Comparison of ENCODE assay signal across 19 mouse cellular contexts in genomic region chr16:10306101-10306500, GRCm38 (mm10). TPM values are rescaled to one million over a fixed set of nuclear protein-coding genes. Genes with fewer than 3 reads are reported as not detected.
DNase-seq lines count a peak whose midpoint lies in the region; ATAC-seq and TF ChIP-seq lines count a peak whose summit lies in the region.
"Had no signal": no experiment of that assay in that cellular context is flagged by ENCODE, and none has a peak within 500 bp of the region (broad histone marks: within the 10 kb centered on the region; RNA-seq: fewer than 3 reads in every experiment).

No protein-coding gene starts in this region.

- no peak for ATAC-seq in embryonic facial prominence, embryonic 14.5 days (ENCODE audit: low read depth)
- no peak for ATAC-seq in midbrain, embryonic 11.5 days (ENCODE audit: low FRiP score)
- ATAC-seq in stomach, postnatal 0 days (ENCODE audit: low FRiP score, low TSS enrichment) = no peak
- ATAC-seq: forebrain, embryonic 13.5 days; hindbrain, postnatal 0 days; midbrain, embryonic 16.5 days had no signal

- H3K4me2 ChIP-seq in embryonic facial prominence, embryonic 14.5 days (ENCODE audit: low read depth, low read length) = no peak overlapping the region
- H3K4me2 ChIP-seq in midbrain, embryonic 11.5 days = no peak overlapping the region
- no peak overlapping the region for H3K4me2 ChIP-seq in stomach, postnatal 0 days (replicated peaks; ENCODE audit: low read depth)
- H3K4me2 ChIP-seq: forebrain, embryonic 13.5 days; heart, embryonic 13.5 days; liver, embryonic 13.5 days had no signal

- TF ChIP-seq EP300 in stomach, postnatal 0 days (optimal IDR thresholded peaks at IDR 0.05) = no peak

- no peak for TF ChIP-seq CTCF in stomach, postnatal 0 days (IDR thresholded peaks at IDR 0.05; ENCODE audit: low read depth)

- peak; percentile 25 for DNase-seq in embryonic facial prominence, embryonic 14.5 days (ENCODE audit: low spot score)
- no peak for DNase-seq in embryonic facial prominence, embryonic 10.5 days (ENCODE audit: low spot score)
- peak; percentile 43 for DNase-seq in urinary bladder, postnatal 25 days (ENCODE audit: low spot score)
- DNase-seq in urinary bladder, postnatal 10 days (ENCODE audit: low spot score) = no peak
- peak; percentile 74 for DNase-seq in lung, postnatal 14 days
- no peak for DNase-seq in midbrain, embryonic 11.5 days (ENCODE audit: low spot score, missing footprints)
- no peak for DNase-seq in stomach, postnatal 0 days (ENCODE audit: low spot score)
- no peak for DNase-seq in limb, embryonic 10.5 days (ENCODE audit: low spot score)
- DNase-seq: heart, postnatal 36 days; kidney, adult 11 months; liver, embryonic 13.5 days; right cerebral cortex, adult 18-20 months; spleen, adult 18-20 months; thymus, postnatal 14 days had no signal

- no peaks in the 10 kb centered on the region; the same call in 1 of the 2 replicates for H3K4me1 ChIP-seq in embryonic facial prominence, embryonic 14.5 days (ENCODE audit: control insufficient read depth, insufficient read depth, low read length)
- H3K4me1 ChIP-seq in embryonic facial prominence, embryonic 10.5 days = peaks cover 4% of the 10 kb centered on the region
- H3K4me1 ChIP-seq in midbrain, embryonic 11.5 days (ENCODE audit: control insufficient read depth, insufficient read depth, low read length) = no peaks in the 10 kb centered on the region
- no peaks in the 10 kb centered on the region for H3K4me1 ChIP-seq in stomach, postnatal 0 days (replicated peaks; ENCODE audit: control insufficient read depth, insufficient read depth)
- peaks cover 8% of the 10 kb centered on the region for H3K4me1 ChIP-seq in limb, embryonic 10.5 days
- H3K4me1 ChIP-seq: liver, embryonic 13.5 days; megakaryocyte, embryonic 14.5 days had no signal

- H3K4me3 ChIP-seq in embryonic facial prominence, embryonic 14.5 days (ENCODE audit: low read depth, low read length) = no peak overlapping the region
- H3K4me3 ChIP-seq in embryonic facial prominence, embryonic 10.5 days = no peak overlapping the region
- no peak overlapping the region for H3K4me3 ChIP-seq in midbrain, embryonic 11.5 days (ENCODE audit: low read depth, low read length)
- no peak overlapping the region for H3K4me3 ChIP-seq in stomach, postnatal 0 days (ENCODE audit: low read depth, low read length)
- no peak overlapping the region for H3K4me3 ChIP-seq in limb, embryonic 10.5 days
- H3K4me3 ChIP-seq: forebrain, embryonic 13.5 days; heart, embryonic 13.5 days; liver, embryonic 13.5 days; megakaryocyte, embryonic 14.5 days had no signal

- WGBS in embryonic facial prominence, embryonic 14.5 days = 87% methylated on average over 3 of the region's 3 CpGs
- 85% methylated on average over 3 of the region's 3 CpGs for WGBS in embryonic facial prominence, embryonic 10.5 days
- 90% methylated on average over 3 of the region's 3 CpGs for WGBS in midbrain, embryonic 11.5 days
- WGBS in stomach, postnatal 0 days = 45% methylated on average over 3 of the region's 3 CpGs
- WGBS in limb, embryonic 10.5 days = 85% methylated on average over 3 of the region's 3 CpGs

- no peaks in the 10 kb centered on the region for H3K9me3 ChIP-seq in embryonic facial prominence, embryonic 14.5 days (ENCODE audit: control insufficient read depth, low read length)
- no peaks in the 10 kb centered on the region for H3K9me3 ChIP-seq in embryonic facial prominence, embryonic 10.5 days
- no peaks in the 10 kb centered on the region for H3K9me3 ChIP-seq in midbrain, embryonic 11.5 days (ENCODE audit: control insufficient read depth, low read length)
- H3K9me3 ChIP-seq in stomach, postnatal 0 days (ENCODE audit: control insufficient read depth, low read length) = no peaks in the 10 kb centered on the region
- H3K9me3 ChIP-seq in limb, embryonic 10.5 days (replicated peaks) = no peaks in the 10 kb centered on the region
- H3K9me3 ChIP-seq: forebrain, embryonic 13.5 days; heart, embryonic 13.5 days; liver, embryonic 13.5 days; megakaryocyte, embryonic 14.5 days had no signal

- H3K36me3 ChIP-seq in embryonic facial prominence, embryonic 14.5 days (ENCODE audit: control insufficient read depth, insufficient read depth, low read length) = no peaks in the 10 kb centered on the region
- H3K36me3 ChIP-seq in embryonic facial prominence, embryonic 10.5 days (replicated peaks) = no peaks in the 10 kb centered on the region
- H3K36me3 ChIP-seq in midbrain, embryonic 11.5 days (ENCODE audit: control insufficient read depth, insufficient read depth, low read length) = no peaks in the 10 kb centered on the region
- H3K36me3 ChIP-seq in stomach, postnatal 0 days (ENCODE audit: control insufficient read depth, insufficient read depth, low read length) = no peaks in the 10 kb centered on the region
- no peaks in the 10 kb centered on the region for H3K36me3 ChIP-seq in limb, embryonic 10.5 days
- H3K36me3 ChIP-seq: heart, embryonic 13.5 days; liver, embryonic 13.5 days had no signal

- no peak overlapping the region for H3K27ac ChIP-seq in embryonic facial prominence, embryonic 14.5 days (replicated peaks; ENCODE audit: low read depth, low read length)
- H3K27ac ChIP-seq in embryonic facial prominence, embryonic 10.5 days (replicated peaks) = no peak overlapping the region
- no peak overlapping the region for H3K27ac ChIP-seq in midbrain, embryonic 11.5 days (ENCODE audit: low read depth, low read length)
- no peak overlapping the region for H3K27ac ChIP-seq in stomach, postnatal 0 days (replicated peaks)
- H3K27ac ChIP-seq in limb, embryonic 10.5 days = no peak overlapping the region
- H3K27ac ChIP-seq: forebrain, embryonic 13.5 days; heart, embryonic 13.5 days; hindbrain, postnatal 0 days; liver, embryonic 13.5 days had no signal

- H3K27me3 ChIP-seq in embryonic facial prominence, embryonic 14.5 days (replicated peaks; ENCODE audit: control insufficient read depth, insufficient read depth, low read length) = no peaks in the 10 kb centered on the region
- H3K27me3 ChIP-seq in embryonic facial prominence, embryonic 10.5 days (replicated peaks; ENCODE audit: low read depth, poor library complexity, severe bottlenecking) = peaks cover 4% of the 10 kb centered on the region; the same call in 1 of the 2 replicates
- no peaks in the 10 kb centered on the region for H3K27me3 ChIP-seq in midbrain, embryonic 11.5 days (ENCODE audit: control insufficient read depth, insufficient read depth, low read length)
- H3K27me3 ChIP-seq in stomach, postnatal 0 days (ENCODE audit: control insufficient read depth, insufficient read depth, low read length) = no peaks in the 10 kb centered on the region
- H3K27me3 ChIP-seq in limb, embryonic 10.5 days (ENCODE audit: low read depth, poor library complexity, severe bottlenecking) = 0 out of 2 replicates have a peak, but pooled peaks cover 11% of the 10 kb centered on the region
- H3K27me3 ChIP-seq: forebrain, embryonic 13.5 days; heart, embryonic 13.5 days; liver, embryonic 13.5 days had no signal

- H3K9ac ChIP-seq in embryonic facial prominence, embryonic 14.5 days (ENCODE audit: low read depth, low read length) = no peak overlapping the region
- H3K9ac ChIP-seq in midbrain, embryonic 11.5 days (ENCODE audit: low read length) = no peak overlapping the region
- H3K9ac ChIP-seq in stomach, postnatal 0 days (ENCODE audit: low read length) = no peak overlapping the region
- H3K9ac ChIP-seq: forebrain, embryonic 13.5 days; heart, embryonic 13.5 days; liver, embryonic 13.5 days had no signal

RNA-seq across cellular contexts. Expression of gene Emp2, which starts 7.7 kb away (rescaled TPM):
- 35.4 and 38.6 TPM in 2 replicates for polyA plus RNA-seq in embryonic facial prominence, embryonic 14.5 days (2014; fragmentation: Nextera tagmentation; extraction: Ambion mirVana)
- polyA plus RNA-seq in embryonic facial prominence, embryonic 10.5 days (2016; fragmentation: Nextera tagmentation; extraction: Ambion mirVana) = 2.1 and 3.2 TPM in 2 replicates
- polyA plus RNA-seq in midbrain, embryonic 11.5 days (2014; fragmentation: Nextera tagmentation; extraction: Ambion mirVana) = 3.2 and 4.3 TPM in 2 replicates
- 81.6 and 92.1 TPM in 2 replicates for polyA plus RNA-seq in stomach, postnatal 0 days (2015; fragmentation: Nextera tagmentation; extraction: Ambion mirVana)
- polyA plus RNA-seq in limb, embryonic 10.5 days (2016; fragmentation: Nextera tagmentation; extraction: Ambion mirVana) = 2.4 and 4.2 TPM in 2 replicates

Comparison
In these comparisons a context has a peak if more than half of its experiments do, and no peak if none do; other contexts are left out.
1. DNase-seq: peak in embryonic facial prominence, embryonic 14.5 days (single experiment), urinary bladder, postnatal 25 days (single experiment) and lung, postnatal 14 days (single experiment); none in embryonic facial prominence, embryonic 10.5 days (single experiment), urinary bladder, postnatal 10 days (single experiment), midbrain, embryonic 11.5 days (single experiment), stomach, postnatal 0 days (single experiment) and limb, embryonic 10.5 days (single experiment).